Mouse (Mus musculus): ENCODE data around the gene Kcnk7.

DNA sequence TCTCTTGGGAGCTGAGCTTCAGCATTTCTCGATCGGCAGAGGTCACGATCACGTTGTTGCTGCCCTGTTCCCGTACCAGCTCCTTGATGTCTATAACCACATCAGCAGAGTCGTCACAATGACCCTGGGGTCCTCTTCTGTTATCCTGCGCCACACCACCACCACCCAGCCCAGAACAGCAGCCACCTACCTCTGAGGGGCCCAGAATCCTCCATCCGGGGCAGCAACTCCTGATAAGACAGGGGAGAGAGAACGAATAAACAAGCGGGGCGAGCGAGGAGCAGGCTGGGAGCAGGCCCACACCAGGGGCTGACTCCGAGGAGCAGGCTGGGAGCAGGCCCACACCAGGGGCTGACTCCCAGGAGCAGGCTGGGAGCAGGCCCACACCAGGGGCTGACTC is 17.7 kb upstream of the Kcnk7 start:
- TF ChIP-seq HCFC1 (IDR thresholded peaks at IDR 0.05; ENCODE audit: borderline replicate concordance, insufficient read depth, low read length) (no peak), ZC3H11A (IDR thresholded peaks at IDR 0.05; ENCODE audit: borderline replicate concordance, low read depth, low read length) (no peak)
